Mouse (Mus musculus): Measurements from ENCODE around the gene Wfdc17.
A peak's percentile ranks its signal among the peaks of the same experiment; 100 is the strongest.

The Wfdc17 gene

DNA sequence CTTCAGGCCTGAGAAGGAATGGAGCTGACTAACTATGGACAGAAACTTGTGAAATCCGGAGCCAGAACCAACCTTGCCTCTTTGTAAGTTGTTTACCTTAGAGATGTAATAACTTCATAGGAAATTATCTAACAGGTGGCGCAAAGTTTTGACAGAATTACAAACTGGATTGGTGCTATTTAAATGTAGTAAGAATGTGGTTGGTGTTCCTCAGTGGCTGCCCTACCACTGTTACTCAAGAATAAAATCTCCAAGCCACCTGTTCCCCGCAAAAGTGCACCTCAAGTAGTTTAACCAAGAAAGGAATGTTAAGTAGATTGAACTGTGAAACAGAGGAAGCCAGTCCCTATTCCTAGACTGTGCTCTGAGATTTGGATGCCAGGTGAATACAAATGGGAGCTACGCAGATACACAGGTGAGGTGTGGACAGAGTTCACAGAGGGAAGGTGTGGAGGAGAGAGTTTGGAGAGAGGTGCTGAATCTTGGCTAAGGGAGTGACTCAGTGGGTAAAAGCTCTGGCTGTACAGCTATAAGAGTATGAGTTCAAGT is 36.7 kb downstream of the Wfdc17 start:
- no peak for DNase-seq (ENCODE audit: low spot score in 2 of 2)

GRCm38 (mm10) chr11:83741841-83742240 is 38.0 kb downstream of the Wfdc17 start:
- DNase-seq (ENCODE audit: low spot score in 2 of 2) = no peak

DNA sequence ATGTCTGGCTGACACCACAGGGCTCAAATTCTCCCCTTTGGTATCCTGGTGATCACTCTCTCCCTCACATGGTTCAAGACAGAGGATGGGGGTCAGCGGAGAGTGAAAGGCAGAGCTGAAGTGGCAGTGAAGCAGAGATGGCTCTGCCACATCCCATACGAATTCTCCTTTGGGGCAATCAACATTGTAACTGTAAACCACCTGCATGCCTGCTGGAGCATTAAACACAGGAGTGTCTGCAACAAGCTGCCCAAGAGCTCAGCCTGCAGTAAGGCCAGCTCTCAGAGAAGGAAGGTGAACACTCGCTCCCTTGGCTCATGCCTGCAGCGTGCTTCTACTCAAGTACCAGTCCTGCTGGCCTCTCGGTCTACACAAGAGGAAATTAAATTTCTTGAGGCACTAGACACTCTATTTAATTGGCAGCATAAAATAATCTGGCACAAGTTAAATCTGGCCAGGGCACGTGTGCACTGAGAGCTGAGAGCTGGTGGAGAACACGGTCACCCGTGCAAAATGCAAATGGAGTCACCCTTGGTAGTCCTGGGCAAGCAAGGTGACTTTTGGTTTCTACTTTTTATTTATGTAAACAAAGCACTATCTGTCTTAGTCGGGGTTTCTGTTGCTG is 39.1 kb downstream of the Wfdc17 start:
- no peak for DNase-seq (ENCODE audit: low spot score in 2 of 2)

DNA sequence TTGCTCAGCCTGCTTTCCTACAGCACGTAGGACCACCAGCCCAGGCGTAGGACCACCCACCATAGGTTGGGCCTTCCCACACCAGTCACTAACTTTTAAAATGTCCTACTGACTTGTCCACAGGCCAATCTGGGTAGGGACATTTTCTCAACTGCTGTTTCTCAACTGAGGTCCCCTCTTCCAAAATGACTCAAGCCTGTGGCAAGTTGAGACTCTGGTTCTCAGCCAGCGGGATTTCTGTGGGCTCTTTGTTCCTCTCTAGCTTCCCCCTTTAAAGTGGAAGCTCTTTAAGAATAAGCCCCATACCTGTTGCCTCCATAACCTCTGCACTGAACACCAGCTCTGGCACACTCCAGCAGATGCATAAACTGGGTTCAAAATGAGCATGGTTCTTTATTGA is 39.7 kb downstream of the Wfdc17 start:
- no peak for DNase-seq (ENCODE audit: low spot score in 2 of 2)

- no peak for DNase-seq (ENCODE audit: low spot score in 2 of 2)
These were observed 42.4 kb downstream of the Wfdc17 start for GRCm38 (mm10) chr11:83746152-83746551.

GRCm38 (mm10) chr11:83746681-83747080 is 42.9 kb downstream of the Wfdc17 start, which contains the start of gene Wfdc21:
Gene Wfdc21, plus strand, starts transcription at chr11:83746940.
- no peak for DNase-seq (ENCODE audit: low spot score in 2 of 2)

GRCm38 (mm10) chr11:83747376-83748265 is 43.8 kb downstream of the Wfdc17 start:
- no peak for DNase-seq (ENCODE audit: low spot score in 2 of 2)

DNA sequence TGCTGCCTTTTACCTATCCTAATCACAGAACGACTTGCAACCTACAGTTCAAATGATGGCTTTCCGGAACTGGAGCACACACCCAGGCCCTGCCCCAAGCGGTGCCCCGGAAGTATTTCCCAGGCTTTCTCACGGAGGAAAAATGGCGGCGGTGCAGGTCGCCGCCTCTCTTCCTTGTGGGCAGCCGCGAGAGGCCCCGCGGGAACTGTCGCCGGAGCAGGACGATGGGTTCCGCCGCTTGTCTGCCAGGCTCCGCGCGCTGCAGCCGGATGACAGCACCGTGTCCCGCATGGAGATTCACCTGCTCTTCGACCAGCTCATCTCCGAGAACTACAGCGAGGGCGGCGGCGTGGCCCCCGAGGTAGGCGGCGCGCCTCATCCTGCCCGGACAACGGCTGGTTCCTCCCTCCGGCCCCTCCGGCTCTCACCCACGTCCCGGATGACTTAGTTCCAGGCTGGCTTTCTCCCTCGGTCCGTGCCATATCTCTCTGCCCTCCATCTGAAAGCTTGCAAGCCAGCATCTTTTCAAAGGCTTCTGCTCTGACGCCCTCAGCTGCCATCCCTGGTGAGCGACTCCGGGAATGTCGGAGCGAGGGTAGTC is 49.9 kb downstream of the Wfdc17 start, which contains the start of gene Heatr6:
Gene Heatr6, plus strand, starts transcription at position 116 of the 601 bp plus-strand sequence.
- DNase-seq (ENCODE audit: low spot score in 2 of 2) = peak; percentile 90 to 91

DNA sequence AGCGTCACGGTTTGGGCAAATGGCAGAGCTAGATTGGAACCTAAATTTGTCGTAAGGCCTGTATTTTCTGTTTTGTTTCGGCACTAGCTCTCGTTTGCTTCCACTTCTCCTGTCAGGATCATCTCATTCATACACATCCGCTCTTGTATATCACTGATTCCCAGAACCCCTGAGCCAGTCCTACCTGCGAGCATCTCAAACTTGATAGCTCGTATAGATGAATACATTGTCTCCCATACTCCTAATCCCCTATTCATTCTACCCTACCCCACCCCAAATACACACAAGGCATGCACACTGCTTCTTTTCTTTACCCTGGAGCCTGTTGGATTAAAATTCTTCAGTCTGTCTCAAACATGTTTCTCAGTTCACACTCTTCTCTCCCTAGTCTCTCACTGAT is 50.4 kb downstream of the Wfdc17 start:
- DNase-seq (ENCODE audit: low spot score in 2 of 2) = no peak
